Comparison of ENCODE assay signal across 19 mouse cellular contexts in genomic region chr2:103684431-103684830, GRCm38 (mm10).
DNase-seq lines count a peak whose midpoint lies in the region; ATAC-seq lines count a peak whose summit lies in the region.
"Had no signal": no experiment of that assay in that cellular context is flagged by ENCODE, and none has a peak within 500 bp of the region (broad histone marks: within the 10 kb centered on the region; RNA-seq: fewer than 3 reads in every experiment).

No protein-coding gene starts in this region.

- H3K27me3 ChIP-seq in heart, embryonic 15.5 days = no peaks in the 10 kb centered on the region
- no peaks in the 10 kb centered on the region for H3K27me3 ChIP-seq in embryonic facial prominence, embryonic 14.5 days (replicated peaks; ENCODE audit: control insufficient read depth, insufficient read depth, low read length)
- no peaks in the 10 kb centered on the region for H3K27me3 ChIP-seq in splenic B cell, adult 2 months (ENCODE audit: control insufficient read depth, insufficient read depth, low read length, poor library complexity, severe bottlenecking)
- H3K27me3 ChIP-seq in liver, embryonic 12.5 days (replicated peaks) = no peaks in the 10 kb centered on the region
- H3K27me3 ChIP-seq in forebrain, embryonic 11.5 days (ENCODE audit: control insufficient read depth, insufficient read depth, low read length) = no peaks in the 10 kb centered on the region
- H3K27me3 ChIP-seq: forebrain, embryonic 12.5 days; limb, embryonic 13.5 days; midbrain, embryonic 13.5 days had no signal

- no peaks in the 10 kb centered on the region for H3K36me3 ChIP-seq in heart, embryonic 15.5 days
- H3K36me3 ChIP-seq in embryonic facial prominence, embryonic 14.5 days (ENCODE audit: control insufficient read depth, insufficient read depth, low read length) = no peaks in the 10 kb centered on the region
- no peaks in the 10 kb centered on the region for H3K36me3 ChIP-seq in splenic B cell, adult 2 months (ENCODE audit: control insufficient read depth, insufficient read depth, low read length, poor library complexity, severe bottlenecking)
- no peaks in the 10 kb centered on the region for H3K36me3 ChIP-seq in liver, embryonic 12.5 days
- H3K36me3 ChIP-seq in forebrain, embryonic 11.5 days (ENCODE audit: control insufficient read depth, insufficient read depth, low read length) = no peaks in the 10 kb centered on the region

- H3K4me3 ChIP-seq in heart, embryonic 15.5 days = no peak overlapping the region
- H3K4me3 ChIP-seq in embryonic facial prominence, embryonic 14.5 days (ENCODE audit: low read depth, low read length) = no peak overlapping the region
- no peak overlapping the region for H3K4me3 ChIP-seq in liver, embryonic 12.5 days
- H3K4me3 ChIP-seq in forebrain, embryonic 11.5 days (ENCODE audit: low read depth, low read length) = no peak overlapping the region
- H3K4me3 ChIP-seq: forebrain, embryonic 12.5 days; layer of hippocampus, adult 2 months; left cerebral cortex, adult 2 months; limb, embryonic 13.5 days; midbrain, embryonic 13.5 days had no signal

- no peaks in the 10 kb centered on the region for H3K9me3 ChIP-seq in heart, embryonic 15.5 days (replicated peaks)
- H3K9me3 ChIP-seq in embryonic facial prominence, embryonic 14.5 days (ENCODE audit: control insufficient read depth, low read length) = no peaks in the 10 kb centered on the region
- no peaks in the 10 kb centered on the region for H3K9me3 ChIP-seq in liver, embryonic 12.5 days (replicated peaks)
- no peaks in the 10 kb centered on the region for H3K9me3 ChIP-seq in forebrain, embryonic 11.5 days (ENCODE audit: control insufficient read depth, low read length)
- H3K9me3 ChIP-seq: forebrain, embryonic 12.5 days; limb, embryonic 13.5 days; midbrain, embryonic 13.5 days had no signal

- peaks cover 28% of the 10 kb centered on the region for H3K4me1 ChIP-seq in heart, embryonic 15.5 days (replicated peaks)
- H3K4me1 ChIP-seq in embryonic facial prominence, embryonic 14.5 days (ENCODE audit: control insufficient read depth, insufficient read depth, low read length) = peaks cover 30% of the 10 kb centered on the region
- peaks cover 14% of the 10 kb centered on the region for H3K4me1 ChIP-seq in liver, embryonic 12.5 days
- 0 out of 2 replicates have a peak, but pooled peaks cover 2% of the 10 kb centered on the region for H3K4me1 ChIP-seq in forebrain, embryonic 11.5 days (replicated peaks; ENCODE audit: control insufficient read depth, insufficient read depth, low read length)

- peak overlapping the region; percentile 58; the same call in 1 of the 2 replicates for H3K27ac ChIP-seq in heart, embryonic 15.5 days
- H3K27ac ChIP-seq in embryonic facial prominence, embryonic 14.5 days (replicated peaks; ENCODE audit: low read depth, low read length) = peak overlapping the region; percentile 69; the same call in 1 of the 2 replicates
- H3K27ac ChIP-seq in liver, embryonic 12.5 days = no peak overlapping the region
- no peak overlapping the region for H3K27ac ChIP-seq in forebrain, embryonic 11.5 days (ENCODE audit: low read depth, low read length)
- H3K27ac ChIP-seq: forebrain, embryonic 12.5 days; layer of hippocampus, adult 2 months; left cerebral cortex, adult 2 months; midbrain, embryonic 13.5 days had no signal

- H3K9ac ChIP-seq in heart, embryonic 15.5 days = no peak overlapping the region
- no peak overlapping the region for H3K9ac ChIP-seq in embryonic facial prominence, embryonic 14.5 days (ENCODE audit: low read depth, low read length)
- H3K9ac ChIP-seq in liver, embryonic 12.5 days = no peak overlapping the region
- no peak overlapping the region for H3K9ac ChIP-seq in forebrain, embryonic 11.5 days (ENCODE audit: low read length)
- H3K9ac ChIP-seq: forebrain, embryonic 12.5 days; limb, embryonic 13.5 days; midbrain, embryonic 13.5 days had no signal

- ATAC-seq in heart, embryonic 15.5 days (replicated peaks; ENCODE audit: insufficient number of reproducible peaks, insufficient read depth, low FRiP score, low read depth) = no peak
- no peak for ATAC-seq in embryonic facial prominence, embryonic 14.5 days (ENCODE audit: low read depth)
- no peak for ATAC-seq in cerebellum, adult (ENCODE audit: insufficient number of reproducible peaks, low FRiP score, low TSS enrichment)
- no peak for ATAC-seq in liver, embryonic 12.5 days
- no peak for ATAC-seq in forebrain, embryonic 11.5 days (replicated peaks; ENCODE audit: low FRiP score)
- ATAC-seq: midbrain, embryonic 13.5 days had no signal

- no peak for DNase-seq in heart, adult 8-10 months (ENCODE audit: low spot score)
- DNase-seq in CD4-positive, CD25-positive, alpha-beta regulatory T cell, adult 2 months (ENCODE audit: low read depth, low spot score) = peak; percentile 62
- no peak for DNase-seq in embryonic facial prominence, embryonic 14.5 days (ENCODE audit: low spot score)
- DNase-seq in splenic B cell, adult 2 months (ENCODE audit: low read depth, low spot score) = peak; percentile 14
- no peak for DNase-seq in forebrain, embryonic 11.5 days (ENCODE audit: low spot score)
- DNase-seq: adrenal gland, postnatal 14 days; B cell, adult 2 months; cerebellum, adult 9-11 months; heart, postnatal 36 days; lung, postnatal 36 days; right cerebral cortex, postnatal 14 days had no signal

- H3K4me2 ChIP-seq in heart, embryonic 15.5 days = no peak overlapping the region
- no peak overlapping the region for H3K4me2 ChIP-seq in embryonic facial prominence, embryonic 14.5 days (ENCODE audit: low read depth, low read length)
- H3K4me2 ChIP-seq in liver, embryonic 12.5 days = no peak overlapping the region
- H3K4me2 ChIP-seq in forebrain, embryonic 11.5 days (ENCODE audit: low read depth, low read length, severe bottlenecking) = no peak overlapping the region
- H3K4me2 ChIP-seq: forebrain, embryonic 12.5 days; limb, embryonic 13.5 days; midbrain, embryonic 13.5 days had no signal

- WGBS in heart, embryonic 15.5 days = 85% methylated on average over 2 of the region's 2 CpGs
- WGBS in embryonic facial prominence, embryonic 14.5 days = 95% methylated on average over 2 of the region's 2 CpGs
- 66% methylated on average over 2 of the region's 2 CpGs for WGBS in liver, embryonic 12.5 days (ENCODE audit: insufficient replicate concordance)
- WGBS in forebrain, embryonic 11.5 days = 90% methylated on average over 2 of the region's 2 CpGs

Comparison
In these comparisons a context has a peak if more than half of its experiments do, and no peak if none do; other contexts are left out.
1. H3K27ac ChIP-seq: peak in heart, embryonic 15.5 days (single experiment) and embryonic facial prominence, embryonic 14.5 days (single experiment); none in liver, embryonic 12.5 days (single experiment) and forebrain, embryonic 11.5 days (single experiment).
2. DNase-seq: peak in CD4-positive, CD25-positive, alpha-beta regulatory T cell, adult 2 months (single experiment) and splenic B cell, adult 2 months (single experiment); none in heart, adult 8-10 months (single experiment), embryonic facial prominence, embryonic 14.5 days (single experiment) and forebrain, embryonic 11.5 days (single experiment).